8 mouse cellular contexts compared by ENCODE assay signal in the genomic region with DNA sequence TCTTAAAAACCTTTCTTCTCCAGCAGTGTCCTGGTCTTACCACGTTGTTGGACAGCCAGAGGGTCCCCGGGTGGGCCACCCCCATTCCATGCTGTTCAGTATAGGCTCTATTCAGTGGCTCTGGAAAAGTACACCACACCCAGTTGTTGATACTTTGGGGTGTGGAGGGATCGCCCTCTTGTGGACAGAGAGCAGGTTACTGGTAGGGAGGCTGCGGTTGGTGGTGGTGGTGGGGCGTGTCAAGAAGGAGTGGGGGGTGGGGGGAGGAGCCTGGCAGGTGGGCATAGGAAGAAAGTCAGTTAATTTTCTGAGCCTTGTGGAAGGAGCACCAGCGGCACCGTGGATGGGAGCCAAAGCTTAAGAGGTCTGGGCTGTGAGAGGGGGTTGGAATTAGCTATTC. TPM values are rescaled to one million over a fixed set of nuclear protein-coding genes. Genes with fewer than 3 reads are reported as not detected.
DNase-seq lines count a peak whose midpoint lies in the region; ATAC-seq and TF ChIP-seq lines count a peak whose summit lies in the region.

No protein-coding gene starts in this region.

- no peak overlapping the region for H3K4me3 ChIP-seq in embryonic facial prominence, embryonic 10.5 days
- H3K4me3 ChIP-seq in kidney, adult 2 months (ENCODE audit: insufficient read depth, low read depth, low read length): 0 out of 2 replicates have a peak overlapping the region, but pooled peaks have one; percentile 2
- no peak overlapping the region for H3K4me3 ChIP-seq in limb, embryonic 12.5 days (replicated peaks)
- H3K4me3 ChIP-seq in midbrain, embryonic 15.5 days: no peak overlapping the region

- DNase-seq in 3134 (ENCODE audit: extremely low read depth, insufficient read length, low spot score): peak; percentile 81
- DNase-seq in adrenal gland, adult 8-10 months: peak; percentile 61
- peak; percentile 79 for DNase-seq in embryonic facial prominence, embryonic 10.5 days (ENCODE audit: low spot score)
- DNase-seq in heart, adult 18-20 months: peak; percentile 85 to 86
- peak; percentile 84 for DNase-seq in kidney, adult 2 months
- peak; percentile 70 to 79 for DNase-seq in spleen, postnatal 36 days (ENCODE audit: low spot score in 2 of 2)

- TF ChIP-seq CTCF in kidney, adult 2 months (conservative IDR thresholded peaks at IDR 0.05; ENCODE audit: insufficient read depth, insufficient read length, low read depth, low read length): peak; percentile 78

- peaks cover 26% of the 10 kb centered on the region for H3K4me1 ChIP-seq in embryonic facial prominence, embryonic 10.5 days
- H3K4me1 ChIP-seq in kidney, adult 2 months (ENCODE audit: control insufficient read depth, insufficient read depth, low read length): no peaks in the 10 kb centered on the region
- H3K4me1 ChIP-seq in limb, embryonic 12.5 days (replicated peaks): peaks cover 16% of the 10 kb centered on the region
- H3K4me1 ChIP-seq in midbrain, embryonic 15.5 days: peaks cover 7% of the 10 kb centered on the region

- H3K27ac ChIP-seq in embryonic facial prominence, embryonic 10.5 days (replicated peaks): no peak overlapping the region
- no peak overlapping the region for H3K27ac ChIP-seq in kidney, adult 2 months (ENCODE audit: insufficient read depth, low read depth, low read length)
- no peak overlapping the region for H3K27ac ChIP-seq in limb, embryonic 12.5 days
- H3K27ac ChIP-seq in midbrain, embryonic 15.5 days: no peak overlapping the region

- no peak overlapping the region for H3K9ac ChIP-seq in limb, embryonic 12.5 days (replicated peaks)
- no peak overlapping the region for H3K9ac ChIP-seq in midbrain, embryonic 15.5 days

- peaks cover 11% of the 10 kb centered on the region for H3K27me3 ChIP-seq in embryonic facial prominence, embryonic 10.5 days (replicated peaks; ENCODE audit: low read depth, poor library complexity, severe bottlenecking)
- H3K27me3 ChIP-seq in kidney, adult 2 months (replicated peaks; ENCODE audit: control insufficient read depth, insufficient read depth, low read length): no peaks in the 10 kb centered on the region
- no peaks in the 10 kb centered on the region for H3K27me3 ChIP-seq in limb, embryonic 12.5 days
- peaks cover 4% of the 10 kb centered on the region for H3K27me3 ChIP-seq in midbrain, embryonic 15.5 days (replicated peaks)

- TF ChIP-seq POLR2A in kidney, adult 2 months (IDR thresholded peaks at IDR 0.05; ENCODE audit: low read depth, low read length): no peak

- peak; percentile 39 for ATAC-seq in limb, embryonic 12.5 days (ENCODE audit: insufficient number of reproducible peaks, insufficient read depth, low FRiP score, low TSS enrichment, low read depth)
- peak; percentile 53; the same call in 1 of the 2 replicates for ATAC-seq in midbrain, embryonic 15.5 days (replicated peaks)

- H3K9me3 ChIP-seq in embryonic facial prominence, embryonic 10.5 days: no peaks in the 10 kb centered on the region
- 0 out of 2 replicates have a peak, but pooled peaks cover 2% of the 10 kb centered on the region for H3K9me3 ChIP-seq in limb, embryonic 12.5 days
- no peaks in the 10 kb centered on the region for H3K9me3 ChIP-seq in midbrain, embryonic 15.5 days

- no peak overlapping the region for H3K4me2 ChIP-seq in limb, embryonic 12.5 days
- no peak overlapping the region for H3K4me2 ChIP-seq in midbrain, embryonic 15.5 days

- no peaks in the 10 kb centered on the region for H3K36me3 ChIP-seq in embryonic facial prominence, embryonic 10.5 days (replicated peaks)
- H3K36me3 ChIP-seq in kidney, adult 2 months (ENCODE audit: control insufficient read depth, insufficient read depth, low read length): no peaks in the 10 kb centered on the region
- no peaks in the 10 kb centered on the region for H3K36me3 ChIP-seq in limb, embryonic 12.5 days
- no peaks in the 10 kb centered on the region for H3K36me3 ChIP-seq in midbrain, embryonic 15.5 days (replicated peaks)

- 10% methylated on average over 7 of the region's 7 CpGs for WGBS in embryonic facial prominence, embryonic 10.5 days
- whole genome bisulfite sequencing in kidney, adult 2 months: 7% methylated on average over 7 of the region's 7 CpGs
- 9% methylated on average over 7 of the region's 7 CpGs for WGBS in limb, embryonic 12.5 days
- WGBS in midbrain, embryonic 15.5 days: 10% methylated on average over 7 of the region's 7 CpGs

RNA-seq across cellular contexts. Expression of a gene that starts 2.7 kb away (rescaled TPM):
- total RNA-seq in adrenal gland, adult 8-10 months (2022): 10 to 100 TPM; 57.0 to 92.3 (median 67.2) TPM
- 17.7 and 21.3 TPM in 2 replicates for polyA plus RNA-seq in embryonic facial prominence, embryonic 10.5 days (2016; fragmentation: Nextera tagmentation; extraction: Ambion mirVana)
- total RNA-seq in heart, adult 18-20 months (2021): 10 to 100 TPM; 76.5 to 79.4 TPM
- 95.8 and 129 TPM in 2 replicates for polyA plus RNA-seq in kidney, adult 2 months (2012; rRNA removed)
- polyA plus RNA-seq in limb, embryonic 12.5 days (2016; fragmentation: Nextera tagmentation; extraction: Ambion mirVana): 25.4 and 30.1 TPM in 2 replicates
- polyA plus RNA-seq in midbrain, embryonic 15.5 days (2015; fragmentation: Nextera tagmentation; extraction: Ambion mirVana): 18.4 and 25.6 TPM in 2 replicates

RNA-seq across cellular contexts. Expression of a gene that starts 7.1 kb away (rescaled TPM):
- total RNA-seq in adrenal gland, adult 8-10 months (2022): not detected
- polyA plus RNA-seq in embryonic facial prominence, embryonic 10.5 days (2016; fragmentation: Nextera tagmentation; extraction: Ambion mirVana): not detected in 2 replicates
- total RNA-seq in heart, adult 18-20 months (2021): not detected
- polyA plus RNA-seq in kidney, adult 2 months (2012; rRNA removed): not detected in 2 replicates
- not detected in 2 replicates for polyA plus RNA-seq in limb, embryonic 12.5 days (2016; fragmentation: Nextera tagmentation; extraction: Ambion mirVana)
- polyA plus RNA-seq in midbrain, embryonic 15.5 days (2015; fragmentation: Nextera tagmentation; extraction: Ambion mirVana): not detected in 2 replicates

RNA-seq across cellular contexts. Expression of a gene that starts 11.8 kb away (rescaled TPM):
- total RNA-seq in adrenal gland, adult 8-10 months (2022): 10 to 100 TPM in 2 of 4 experiments, 1 to 10 TPM in 2; 7.5 to 22.9 (median 12.5) TPM
- polyA plus RNA-seq in embryonic facial prominence, embryonic 10.5 days (2016; fragmentation: Nextera tagmentation; extraction: Ambion mirVana): 1.1 TPM in 1 of 2 replicates, not detected in the other
- 10 to 100 TPM; 12.5 to 14.1 TPM for total RNA-seq in heart, adult 18-20 months (2021)
- polyA plus RNA-seq in kidney, adult 2 months (2012; rRNA removed): 10.3 and 16.9 TPM in 2 replicates
- 3.5 and 4.7 TPM in 2 replicates for polyA plus RNA-seq in limb, embryonic 12.5 days (2016; fragmentation: Nextera tagmentation; extraction: Ambion mirVana)
- polyA plus RNA-seq in midbrain, embryonic 15.5 days (2015; fragmentation: Nextera tagmentation; extraction: Ambion mirVana): 0.52 and 0.78 TPM in 2 replicates

RNA-seq across cellular contexts. Expression of a gene that starts 13.7 kb away (rescaled TPM):
- not detected for total RNA-seq in adrenal gland, adult 8-10 months (2022)
- not detected in 2 replicates for polyA plus RNA-seq in embryonic facial prominence, embryonic 10.5 days (2016; fragmentation: Nextera tagmentation; extraction: Ambion mirVana)
- not detected for total RNA-seq in heart, adult 18-20 months (2021)
- polyA plus RNA-seq in kidney, adult 2 months (2012; rRNA removed): not detected in 2 replicates
- polyA plus RNA-seq in limb, embryonic 12.5 days (2016; fragmentation: Nextera tagmentation; extraction: Ambion mirVana): not detected in 2 replicates
- not detected in 2 replicates for polyA plus RNA-seq in midbrain, embryonic 15.5 days (2015; fragmentation: Nextera tagmentation; extraction: Ambion mirVana)

RNA-seq across cellular contexts. Expression of a gene that starts 25.4 kb away (rescaled TPM):
- not detected for total RNA-seq in adrenal gland, adult 8-10 months (2022)
- not detected in 2 replicates for polyA plus RNA-seq in embryonic facial prominence, embryonic 10.5 days (2016; fragmentation: Nextera tagmentation; extraction: Ambion mirVana)
- not detected for total RNA-seq in heart, adult 18-20 months (2021)
- not detected in 2 replicates for polyA plus RNA-seq in kidney, adult 2 months (2012; rRNA removed)
- not detected in 2 replicates for polyA plus RNA-seq in limb, embryonic 12.5 days (2016; fragmentation: Nextera tagmentation; extraction: Ambion mirVana)
- not detected in 2 replicates for polyA plus RNA-seq in midbrain, embryonic 15.5 days (2015; fragmentation: Nextera tagmentation; extraction: Ambion mirVana)
